Comparison of ENCODE assay signal across 10 mouse cellular contexts in the genomic region with DNA sequence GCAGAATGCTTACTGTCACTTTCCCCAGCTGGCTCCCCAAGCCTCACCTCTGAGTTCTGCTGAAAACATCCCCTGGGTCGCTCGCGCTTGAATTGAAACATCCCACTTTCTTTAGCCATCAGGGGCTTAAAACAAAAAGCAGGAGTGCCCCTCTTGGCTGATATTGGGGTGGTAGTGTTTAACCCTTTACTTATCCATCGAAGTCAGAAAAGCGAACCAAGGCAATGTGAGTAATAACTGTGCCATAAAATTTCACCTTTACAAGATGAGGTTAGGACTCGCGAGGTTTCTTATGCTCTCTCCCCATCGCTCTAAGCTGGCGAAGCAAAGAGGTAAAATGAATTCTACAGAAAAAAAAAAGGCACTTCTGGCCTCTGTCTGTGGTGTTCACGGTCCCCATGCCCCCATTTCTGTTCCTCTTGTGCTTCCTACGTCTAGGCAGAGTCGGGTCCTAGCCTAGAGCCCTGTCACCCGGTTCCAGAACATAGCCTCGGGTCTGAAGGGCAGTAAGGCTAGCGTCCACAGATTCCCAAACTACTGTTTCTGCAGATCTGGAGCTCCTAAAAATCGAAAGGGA. TPM values are rescaled to one million over a fixed set of nuclear protein-coding genes. Genes with fewer than 3 reads are reported as not detected.
A peak's percentile ranks its signal among the peaks of the same experiment; 100 is the strongest.
DNase-seq lines count a peak whose midpoint lies in the region; ATAC-seq and TF ChIP-seq lines count a peak whose summit lies in the region.
"Had no signal": no experiment of that assay in that cellular context is flagged by ENCODE, and none has a peak within 500 bp of the region (broad histone marks: within the 10 kb centered on the region; RNA-seq: fewer than 3 reads in every experiment).

No protein-coding gene starts in this region.

- TF ChIP-seq CTCF in brain, embryonic 14.5 days (IDR thresholded peaks at IDR 0.05; ENCODE audit: borderline replicate concordance, extremely low read depth, insufficient read depth, insufficient read length): no peak

- peaks cover 96% of the 10 kb centered on the region for H3K27me3 ChIP-seq in heart, embryonic 14.5 days (ENCODE audit: control insufficient read depth, insufficient read depth, low read length)
- peaks cover 92% of the 10 kb centered on the region for H3K27me3 ChIP-seq in hindbrain, embryonic 11.5 days (ENCODE audit: control insufficient read depth, insufficient read depth, low read length)
- peaks cover 99% of the 10 kb centered on the region for H3K27me3 ChIP-seq in midbrain, embryonic 13.5 days

- H3K36me3 ChIP-seq in heart, embryonic 14.5 days (ENCODE audit: control insufficient read depth, insufficient read depth, low read length): no peaks in the 10 kb centered on the region
- no peaks in the 10 kb centered on the region for H3K36me3 ChIP-seq in hindbrain, embryonic 11.5 days (ENCODE audit: control insufficient read depth, insufficient read depth, low read length)
- H3K36me3 ChIP-seq in midbrain, embryonic 13.5 days: no peaks in the 10 kb centered on the region

- H3K4me2 ChIP-seq in heart, embryonic 14.5 days (ENCODE audit: low read length): peak overlapping the region; percentile 51
- H3K4me2 ChIP-seq in hindbrain, embryonic 11.5 days (replicated peaks; ENCODE audit: low read depth, low read length): peak overlapping the region; percentile 39
- peak overlapping the region; percentile 41 for H3K4me2 ChIP-seq in midbrain, embryonic 13.5 days (replicated peaks)

- no peak overlapping the region for H3K27ac ChIP-seq in heart, embryonic 14.5 days (replicated peaks in 1 of 2; ENCODE audit: control insufficient read depth in 1 of 2, insufficient read depth in 1 of 2, low read depth in 2 of 2, low read length in 2 of 2)
- H3K27ac ChIP-seq in hindbrain, embryonic 11.5 days (ENCODE audit: low read depth, low read length): no peak overlapping the region
- H3K27ac ChIP-seq in midbrain, embryonic 13.5 days: no peak overlapping the region

- 2% methylated on average over 16 of the region's 16 CpGs for WGBS in heart, embryonic 14.5 days
- WGBS in hindbrain, embryonic 11.5 days: under 1% methylated on average over 16 of the region's 16 CpGs
- 2% methylated on average over 16 of the region's 16 CpGs for WGBS in midbrain, embryonic 13.5 days

- no peak overlapping the region for H3K9ac ChIP-seq in heart, embryonic 14.5 days (ENCODE audit: low read length)
- no peak overlapping the region for H3K9ac ChIP-seq in hindbrain, embryonic 11.5 days (ENCODE audit: low read depth, low read length)
- no peak overlapping the region for H3K9ac ChIP-seq in midbrain, embryonic 13.5 days (replicated peaks)

- no peak for TF ChIP-seq POLR2A in brain, embryonic 14.5 days (IDR thresholded peaks at IDR 0.05; ENCODE audit: borderline replicate concordance, extremely low read depth, insufficient read depth, insufficient read length, poor library complexity, severe bottlenecking)

- H3K4me3 ChIP-seq in heart, embryonic 14.5 days (ENCODE audit: control insufficient read depth in 1 of 2, insufficient read depth in 1 of 2, low read depth in 1 of 2, low read length in 2 of 2): peak overlapping the region in 1 of 2 experiments; percentile 28; a peak in 1 of 4 replicates
- peak overlapping the region; percentile 18 for H3K4me3 ChIP-seq in hindbrain, embryonic 11.5 days (ENCODE audit: low read depth, low read length)
- peak overlapping the region; percentile 21 for H3K4me3 ChIP-seq in midbrain, embryonic 13.5 days (replicated peaks)

- ATAC-seq in heart, embryonic 14.5 days (ENCODE audit: insufficient number of reproducible peaks, insufficient read depth, low FRiP score, low read depth): no peak
- ATAC-seq in hindbrain, embryonic 11.5 days (ENCODE audit: low FRiP score): no peak
- no peak for ATAC-seq in midbrain, embryonic 13.5 days
- ATAC-seq in frontal cortex, adult (ENCODE audit: low TSS enrichment): no peak

- intact Hi-C loops in heart, postnatal 36 days (cut with DNase I): loop anchor here (5.0 kb wide), 1 partner anchor 145 kb away; no protein-coding TSS in a partner anchor
- intact Hi-C loops in left cerebral cortex, postnatal 25 days (cut with DNase I): loop anchor here (2.0 to 5.0 kb wide), 3 partner anchors 85 to 150 kb away; no protein-coding TSS in a partner anchor

- DNase-seq in heart, postnatal 36 days: no peak
- DNase-seq in brain, embryonic 14.5 days (ENCODE audit: low read depth): peak; percentile 25
- DNase-seq in hindbrain, embryonic 11.5 days (ENCODE audit: low spot score): no peak
- no peak for DNase-seq in left cerebral cortex, postnatal 25 days (ENCODE audit: low spot score in 2 of 2)
- DNase-seq in layer of hippocampus, adult 8-10 months (ENCODE audit: low spot score in 2 of 2): no peak

- peaks cover 12 to 17% of the 10 kb centered on the region in 2 experiments for H3K4me1 ChIP-seq in heart, embryonic 14.5 days (ENCODE audit: control insufficient read depth in 2 of 2, insufficient read depth in 2 of 2, low read length in 2 of 2)
- H3K4me1 ChIP-seq in hindbrain, embryonic 11.5 days (replicated peaks; ENCODE audit: control insufficient read depth, insufficient read depth, low read length): peaks cover 14% of the 10 kb centered on the region
- peaks cover 32% of the 10 kb centered on the region for H3K4me1 ChIP-seq in midbrain, embryonic 13.5 days (replicated peaks)

- no peaks in the 10 kb centered on the region; the same call in 1 of the 2 replicates for H3K9me3 ChIP-seq in heart, embryonic 14.5 days (ENCODE audit: control insufficient read depth, low read length)
- no peaks in the 10 kb centered on the region for H3K9me3 ChIP-seq in hindbrain, embryonic 11.5 days (ENCODE audit: control insufficient read depth, low read length)
- no peaks in the 10 kb centered on the region for H3K9me3 ChIP-seq in midbrain, embryonic 13.5 days

RNA-seq across cellular contexts. Expression of gene Gm10320, which starts 10.5 kb away (rescaled TPM):
- polyA plus RNA-seq in heart, embryonic 14.5 days (2014; fragmentation: Nextera tagmentation; extraction: Ambion mirVana): 0.81 and 1.2 TPM in 2 replicates
- total RNA-seq in heart, postnatal 36 days (2021): not detected
- polyA plus RNA-seq in brain, embryonic 14.5 days (2012; rRNA removed): 0.71 and 0.98 TPM in 2 replicates
- polyA plus RNA-seq in hindbrain, embryonic 11.5 days (2014; fragmentation: Nextera tagmentation; extraction: Ambion mirVana): 0.78 and 0.94 TPM in 2 replicates
- 0.51 and 2.4 TPM in 2 replicates for polyA plus RNA-seq in midbrain, embryonic 13.5 days (2015; fragmentation: Nextera tagmentation; extraction: Ambion mirVana)
- total RNA-seq in left cerebral cortex, postnatal 25 days (2021): not detected
- not detected for total RNA-seq in layer of hippocampus, adult 8-10 months (2022)
- total RNA-seq: hematopoietic stem cell, adult 5-6 weeks; left cerebral cortex, postnatal 36 days had no signal
